ENCODE assay signal across 9 mouse cellular contexts in genomic region chr5:111760721-111761480, GRCm38 (mm10). TPM values are rescaled to one million over a fixed set of nuclear protein-coding genes. Genes with fewer than 3 reads are reported as not detected.
DNase-seq lines count a peak whose midpoint lies in the region; ATAC-seq lines count a peak whose summit lies in the region.
"Had no signal": no experiment of that assay in that cellular context is flagged by ENCODE, and none has a peak within 500 bp of the region (broad histone marks: within the 10 kb centered on the region; RNA-seq: fewer than 3 reads in every experiment).

No protein-coding gene starts in this region.

- H3K27me3 ChIP-seq in hindbrain, embryonic 12.5 days = no peaks in the 10 kb centered on the region
- peaks cover 28% of the 10 kb centered on the region for H3K27me3 ChIP-seq in midbrain, embryonic 10.5 days (ENCODE audit: low read depth, poor library complexity, severe bottlenecking)

- peak; percentile 27 to 28 for DNase-seq in gastrocnemius, adult 8-10 months (ENCODE audit: low spot score in 2 of 2)
- DNase-seq in gastrocnemius, postnatal 14 days = no peak
- peak; percentile 67 for DNase-seq in brain, adult 2 months (ENCODE audit: low read depth, low spot score)
- peak; percentile 56 for DNase-seq in midbrain, embryonic 10.5 days (ENCODE audit: low spot score)
- no peak for DNase-seq in urinary bladder, postnatal 4 days (ENCODE audit: low spot score in 2 of 2)
- no peak for DNase-seq in layer of hippocampus, adult 11-12 months (ENCODE audit: low spot score)
- DNase-seq in MN1 (ENCODE audit: low spot score) = no peak

- WGBS in hindbrain, embryonic 12.5 days = 19% methylated on average over 10 of the region's 10 CpGs
- 20% methylated on average over 10 of the region's 10 CpGs for WGBS in midbrain, embryonic 10.5 days

- H3K4me3 ChIP-seq in hindbrain, embryonic 12.5 days = peak overlapping the region; percentile 29
- peak overlapping the region; percentile 48 for H3K4me3 ChIP-seq in midbrain, embryonic 10.5 days

- H3K9ac ChIP-seq in hindbrain, embryonic 12.5 days = peak overlapping the region; percentile 44

- H3K4me2 ChIP-seq in hindbrain, embryonic 12.5 days (replicated peaks) = peak overlapping the region; percentile 53

- peak overlapping the region; percentile 95 for H3K27ac ChIP-seq in hindbrain, embryonic 12.5 days
- peak overlapping the region; percentile 90 for H3K27ac ChIP-seq in midbrain, embryonic 10.5 days (replicated peaks)

- intact Hi-C loops in gastrocnemius, postnatal 14 days (cut with DNase I; ENCODE audit: low total_unique reads) = no loop called here

- H3K4me1 ChIP-seq in hindbrain, embryonic 12.5 days = peaks cover 42% of the 10 kb centered on the region
- H3K4me1 ChIP-seq in midbrain, embryonic 10.5 days = peaks cover 47% of the 10 kb centered on the region

- no peaks in the 10 kb centered on the region for H3K9me3 ChIP-seq in hindbrain, embryonic 12.5 days (replicated peaks)
- peaks cover 9% of the 10 kb centered on the region; the same call in 1 of the 2 replicates for H3K9me3 ChIP-seq in midbrain, embryonic 10.5 days (replicated peaks)

- peak; percentile 38 for ATAC-seq in hindbrain, embryonic 12.5 days (ENCODE audit: low FRiP score)

- H3K36me3 ChIP-seq in hindbrain, embryonic 12.5 days = no peaks in the 10 kb centered on the region
- H3K36me3 ChIP-seq in midbrain, embryonic 10.5 days = peaks cover 9% of the 10 kb centered on the region

RNA-seq across cellular contexts. Expression of gene Gm26897, which starts 27.2 kb away (rescaled TPM):
- not detected for total RNA-seq in gastrocnemius, adult 8-10 months (2022)
- not detected for total RNA-seq in gastrocnemius, postnatal 14 days (2021)
- polyA plus RNA-seq in hindbrain, embryonic 12.5 days (2016; fragmentation: Nextera tagmentation; extraction: Ambion mirVana) = not detected in 2 replicates
- polyA plus RNA-seq in midbrain, embryonic 10.5 days (2016; fragmentation: Nextera tagmentation; extraction: Ambion mirVana) = not detected in 2 replicates
- polyA plus RNA-seq: C2C12 had no signal

Comparison
In these comparisons a context has a peak if more than half of its experiments do, and no peak if none do; other contexts are left out.
1. DNase-seq: peak in gastrocnemius, adult 8-10 months (2 of 2), brain, adult 2 months (single experiment) and midbrain, embryonic 10.5 days (single experiment); none in gastrocnemius, postnatal 14 days (single experiment), urinary bladder, postnatal 4 days (0 of 2), layer of hippocampus, adult 11-12 months (single experiment) and MN1 (single experiment).